Mouse (Mus musculus) kidney, postnatal 25 days (tissue): ENCODE results near the gene Ndufv3.
"Not testable (repeated sequence)": the region's sequence is repeated elsewhere in the genome, so short reads cannot be mapped to it uniquely, and the experiment has no call there.

Experiments used
- DNase-seq, 2 experiments: peaks; one replicate each; pipeline ENCODE4 v3.0.0; 2021; ENCODE audit warnings: mixed read lengths in 2 of 2

Ndufv3 gene

GRCm38 (mm10) chr17:31512593-31512992 lies 7.3 kb upstream of the Ndufv3 start:
- DNase-seq, result no peak

DNA sequence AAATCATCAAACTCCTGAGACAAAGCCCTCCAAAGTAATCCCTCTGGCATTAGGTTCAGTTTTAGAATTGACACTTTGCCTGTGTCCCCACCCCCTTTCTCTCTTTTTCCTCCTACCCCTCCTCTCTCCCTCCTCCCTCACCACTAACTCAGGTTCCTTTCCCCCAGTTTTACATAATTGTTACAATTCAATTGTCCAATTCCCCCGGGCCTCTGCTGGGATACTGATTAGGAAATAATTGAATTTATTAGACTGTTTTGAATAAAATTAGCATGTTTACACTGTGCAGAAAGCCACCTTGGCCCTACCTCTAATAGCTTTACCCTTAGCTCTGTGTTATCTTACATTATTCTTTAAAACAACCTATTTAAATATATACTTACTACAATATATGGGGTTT lies 5.2 kb upstream of the Ndufv3 start:
- no peak for DNase-seq

GRCm38 (mm10) chr17:31519344-31519945 lies 470 bp upstream of the Ndufv3 start:
- DNase-seq, result no peak

DNA sequence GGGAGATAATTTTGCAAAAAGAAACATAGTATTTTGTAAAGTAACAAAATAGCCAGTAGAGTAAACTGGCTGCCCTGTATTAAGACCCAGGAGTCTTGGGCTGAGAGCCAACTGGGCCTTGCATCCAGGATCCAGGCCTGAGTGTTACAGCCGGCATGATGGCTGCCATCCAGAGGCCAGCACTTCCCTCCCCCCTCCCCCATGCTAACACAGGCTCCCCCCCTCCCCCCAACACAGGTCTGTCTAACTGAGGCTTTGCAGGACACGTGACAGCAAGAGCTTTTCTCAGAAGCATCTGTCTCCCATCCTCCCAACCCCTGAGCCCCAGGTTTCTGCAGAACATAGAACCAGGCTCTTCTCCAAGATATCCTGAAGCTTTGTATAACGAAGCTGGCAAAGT lies 980 bp downstream of the Ndufv3 start:
- DNase-seq, result peak; percentile 87

DNA sequence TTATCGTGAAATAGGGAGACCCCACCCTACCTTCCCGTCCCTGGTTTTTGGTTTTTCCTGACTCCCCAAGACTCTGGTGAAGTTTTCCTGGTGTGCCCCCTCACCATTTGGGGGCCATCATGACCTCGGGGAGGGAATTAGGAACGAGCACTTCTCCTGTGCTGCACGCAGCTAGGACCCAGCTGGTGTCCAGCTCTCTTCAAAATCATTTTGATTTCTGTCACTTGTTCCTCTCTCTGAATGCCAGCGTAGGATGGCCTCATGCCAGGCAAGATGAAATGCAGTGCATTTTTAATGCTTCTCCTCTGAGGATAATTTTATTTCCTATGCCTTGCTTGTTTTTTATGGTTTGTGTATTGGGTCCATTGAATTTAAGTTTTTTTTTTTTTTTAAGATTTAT lies 2.0 kb downstream of the Ndufv3 start:
- no peak for DNase-seq

GRCm38 (mm10) chr17:31525114-31525513 lies 5.2 kb downstream of the Ndufv3 start:
- no peak for DNase-seq

GRCm38 (mm10) chr17:31525816-31526215 lies 5.9 kb downstream of the Ndufv3 start:
- no peak for DNase-seq

- peak; percentile 83 to 84 for DNase-seq
Measured at GRCm38 (mm10) chr17:31529314-31529713, 9.4 kb downstream of the Ndufv3 start.

DNA sequence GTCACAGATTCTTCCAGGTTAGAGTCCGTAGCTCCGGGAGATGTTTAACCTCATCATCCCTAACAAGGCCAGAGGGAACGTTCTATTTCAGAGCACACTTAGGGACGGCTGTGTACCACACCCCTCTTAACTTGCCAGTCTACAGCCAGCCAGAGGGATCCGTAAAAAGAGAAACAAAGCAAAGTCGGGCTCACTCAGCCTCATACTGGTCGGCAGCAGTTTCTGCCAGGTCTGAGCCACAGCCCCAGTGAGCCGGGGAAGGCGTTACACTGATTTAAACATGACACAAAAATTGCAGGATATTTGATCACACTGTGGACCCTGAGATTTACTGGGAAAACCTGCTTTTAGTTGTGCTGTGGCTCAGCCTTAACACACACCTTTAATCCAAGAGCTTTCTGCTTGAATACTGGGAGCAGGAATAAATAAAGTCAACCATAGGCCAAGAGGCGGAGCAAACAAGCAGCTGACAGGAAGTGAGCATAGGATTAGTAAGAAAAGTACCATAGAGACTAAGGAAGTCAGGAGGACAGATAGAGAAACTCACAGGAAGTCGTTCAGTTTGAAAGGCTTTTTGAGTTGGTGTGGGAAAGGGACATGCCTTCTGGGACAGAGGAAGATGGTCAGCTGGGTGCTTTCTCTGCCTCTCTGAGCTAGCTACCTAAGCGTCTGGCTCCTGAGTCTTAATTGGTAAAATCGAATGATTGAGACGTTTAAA lies 11.7 kb downstream of the Ndufv3 start:
- DNase-seq, result no peak

DNA sequence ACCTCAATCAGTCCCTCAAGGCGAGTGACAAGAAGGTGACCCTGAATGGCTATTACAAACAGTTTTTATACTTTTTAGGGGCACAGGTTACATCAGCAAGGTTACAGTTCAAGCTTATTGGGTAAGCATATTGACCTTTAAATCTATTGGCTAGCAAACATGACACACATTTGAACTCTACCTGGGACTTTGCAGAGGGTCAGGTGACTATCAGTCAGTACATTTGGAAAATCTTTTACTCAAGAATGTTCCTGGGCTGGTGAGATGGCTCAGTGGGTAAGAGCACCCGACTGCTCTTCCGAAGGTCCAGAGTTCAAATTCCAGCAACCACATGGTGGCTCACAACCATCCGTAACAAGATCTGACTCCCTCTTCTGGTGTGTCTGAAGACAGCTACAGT lies 12.4 kb downstream of the Ndufv3 start:
- DNase-seq, result not testable (repeated sequence)

DNA sequence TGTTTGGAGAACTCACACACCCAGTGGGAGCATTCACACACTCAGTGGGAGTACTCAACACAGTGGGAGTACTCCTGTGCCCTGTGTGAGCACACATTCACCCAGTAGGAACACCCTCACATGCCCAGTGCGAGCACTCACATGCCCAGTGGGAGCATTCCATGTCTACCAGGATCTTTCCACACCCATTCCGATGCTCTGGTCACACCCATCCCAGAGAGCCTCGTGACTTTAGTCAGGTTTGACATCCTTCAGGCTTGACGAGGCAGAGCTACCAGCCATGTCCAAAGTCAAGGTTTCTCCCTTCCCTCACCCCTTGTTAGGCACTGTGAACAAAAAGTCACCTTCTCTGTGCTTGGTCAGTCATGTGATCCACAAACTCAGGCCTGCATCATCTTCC lies 15.4 kb downstream of the Ndufv3 start:
- peak; percentile 54 to 79 for DNase-seq

DNA sequence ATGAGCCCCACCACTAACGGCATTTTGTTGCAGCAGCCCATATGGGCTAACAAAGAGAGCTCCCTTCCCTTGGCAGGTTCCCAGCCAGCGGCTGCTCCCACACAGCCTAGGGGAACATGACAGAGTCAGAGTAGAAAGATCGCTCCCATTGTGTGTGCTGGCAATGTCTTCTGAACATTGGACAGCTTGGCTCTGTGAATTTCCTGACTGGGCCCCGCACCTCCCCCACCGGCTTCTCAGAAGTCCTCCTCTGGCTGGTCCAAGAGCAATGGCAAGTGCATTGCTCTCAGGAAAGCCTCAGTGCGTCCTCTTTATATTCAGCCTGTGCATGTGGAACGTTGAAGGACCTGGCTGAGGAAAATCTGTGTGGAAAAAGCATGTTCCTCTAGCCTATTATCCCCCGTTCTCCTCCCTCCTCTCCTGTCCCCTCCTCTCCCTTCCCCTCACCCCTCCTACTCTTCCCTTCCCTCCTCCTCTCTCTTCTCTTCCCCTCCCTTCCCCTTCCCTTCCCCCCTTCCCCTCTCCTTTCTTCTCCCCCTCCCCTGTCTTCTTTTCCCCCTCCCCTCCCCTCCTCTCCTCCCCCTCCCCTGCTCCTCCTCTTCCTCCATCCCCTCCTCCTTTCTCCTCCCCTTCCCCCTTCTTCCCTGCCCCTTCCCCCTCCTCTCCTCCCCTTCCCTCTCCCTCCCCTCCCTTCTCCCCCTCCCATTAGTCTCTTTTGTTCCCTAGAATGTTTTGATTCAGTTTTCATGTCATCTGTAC lies 16.1 kb downstream of the Ndufv3 start:
- DNase-seq, result peak; percentile 77 to 88

DNA sequence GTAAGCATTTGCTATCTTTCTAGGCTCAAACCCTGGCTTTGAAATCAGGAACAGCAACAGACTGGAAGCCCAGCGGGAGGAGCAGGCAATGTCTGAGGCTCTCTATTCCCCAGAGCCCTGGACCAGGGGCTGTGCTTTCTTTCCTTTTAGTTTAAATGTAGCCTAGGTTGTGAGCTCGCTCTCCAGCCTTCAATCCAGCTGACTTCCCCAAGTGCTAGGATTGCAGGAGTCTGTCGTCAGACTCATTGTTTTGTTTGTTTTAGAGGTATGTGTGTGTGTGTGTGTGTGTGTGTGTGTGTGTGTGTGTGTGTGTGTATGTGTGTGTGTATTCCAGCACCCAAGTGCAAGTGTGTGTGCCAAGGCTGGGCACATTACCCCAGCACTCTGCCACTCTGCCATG lies 20.2 kb downstream of the Ndufv3 start:
- DNase-seq, result no peak

GRCm38 (mm10) chr17:31540809-31541459 lies 21.0 kb downstream of the Ndufv3 start:
- DNase-seq, result no peak

- DNase-seq, result peak; percentile 43 to 70
Measured at GRCm38 (mm10) chr17:31541460-31541831, 21.5 kb downstream of the Ndufv3 start.

DNA sequence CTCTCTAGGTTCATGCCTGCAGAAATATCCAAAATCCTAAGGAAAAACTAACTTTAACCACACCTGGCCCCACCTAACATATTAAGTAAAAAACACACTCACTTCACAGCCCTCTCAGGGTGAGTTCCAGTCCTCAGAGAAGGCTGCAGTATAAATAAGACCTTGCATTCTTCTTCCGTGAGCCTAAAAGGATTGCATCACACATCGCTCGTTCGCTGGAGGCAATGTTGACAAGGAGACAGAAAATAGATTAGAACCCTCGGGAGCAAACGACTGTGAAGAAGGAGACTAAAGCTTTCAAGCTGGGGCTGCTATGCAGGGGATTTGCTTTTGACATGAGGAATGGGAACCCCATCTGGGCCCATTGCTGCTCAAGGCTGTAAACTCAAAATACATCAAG lies 23.7 kb downstream of the Ndufv3 start:
- DNase-seq, result no peak

DNA sequence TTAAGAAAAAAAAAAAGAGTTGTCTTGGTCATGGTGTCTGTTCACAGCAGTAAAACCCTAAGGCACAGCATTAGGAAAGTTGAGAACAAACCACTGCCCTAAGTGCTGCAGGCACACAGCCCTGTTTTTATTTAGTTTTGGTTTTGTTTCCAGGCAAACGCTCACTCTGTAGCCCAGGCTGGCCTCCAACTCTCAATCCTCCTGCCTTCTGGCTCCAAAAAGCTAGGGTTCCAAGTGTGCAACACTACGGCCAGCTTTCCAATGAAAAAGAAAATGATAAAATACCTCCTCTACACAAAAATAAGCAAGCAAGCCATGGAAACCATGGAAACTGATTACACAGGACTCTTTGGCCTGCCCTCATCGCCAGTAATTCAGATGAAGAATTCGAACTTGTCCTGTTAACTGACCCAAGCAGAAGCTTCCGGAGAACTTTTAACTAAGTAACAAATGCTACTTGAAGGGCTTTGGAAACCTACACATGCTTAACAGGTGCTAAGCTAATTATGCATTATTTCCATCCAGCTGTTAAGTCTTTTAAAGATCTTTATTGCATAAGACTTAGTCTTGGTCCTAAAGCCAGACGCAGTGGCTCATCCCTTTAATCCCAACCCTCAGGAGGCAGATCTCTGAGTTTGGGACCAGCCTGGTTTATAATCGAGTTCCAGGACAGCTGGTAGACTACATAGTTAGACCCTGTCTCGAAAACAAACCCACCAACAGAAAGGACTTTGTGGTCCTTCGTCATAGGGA lies 26.7 kb downstream of the Ndufv3 start:
- DNase-seq, result no peak

- DNase-seq, result no peak
Measured at GRCm38 (mm10) chr17:31547974-31548373, 28.1 kb downstream of the Ndufv3 start.

DNA sequence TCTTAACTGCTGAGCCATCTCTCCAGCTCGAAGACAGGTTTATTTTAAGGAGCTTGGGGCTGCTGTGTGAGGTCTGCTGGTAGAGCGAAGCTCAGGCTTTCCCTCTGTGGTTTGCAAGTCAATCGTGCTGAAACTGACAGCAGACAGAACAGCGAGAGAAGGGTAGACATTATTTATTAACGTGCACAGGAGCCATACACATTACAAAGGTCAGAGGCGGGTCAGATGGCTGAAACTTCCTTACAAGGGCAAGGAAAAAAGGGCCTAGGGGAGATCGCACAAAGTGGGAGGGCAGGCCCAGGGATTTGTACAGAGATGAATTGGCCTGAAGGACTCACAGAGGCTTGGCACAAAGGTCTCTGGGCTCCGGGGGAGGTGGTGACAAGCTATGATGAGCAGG lies 29.5 kb downstream of the Ndufv3 start:
- DNase-seq, result peak in 1 of 2 experiments; percentile 59

DNA sequence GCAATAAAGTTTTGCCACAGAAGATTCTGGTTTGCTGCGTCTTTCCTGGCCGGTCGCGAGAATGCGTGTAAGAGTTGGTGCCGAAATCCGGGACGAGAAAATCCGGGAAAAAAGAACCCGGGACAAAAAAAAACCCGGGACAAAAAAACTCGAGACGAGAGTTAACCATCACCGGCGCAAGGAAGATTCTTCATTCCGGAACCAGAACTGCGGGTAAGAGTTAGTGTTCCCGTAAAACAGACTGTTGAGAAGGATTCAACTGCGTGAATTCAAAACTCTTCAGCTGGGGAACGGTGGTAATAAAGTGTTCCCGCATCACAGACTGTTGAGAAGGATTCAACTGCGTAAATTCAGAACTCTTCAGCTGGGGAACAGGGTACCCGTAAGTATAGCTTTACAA lies 32.7 kb downstream of the Ndufv3 start:
- not testable (repeated sequence) for DNase-seq

GRCm38 (mm10) chr17:31556253-31556652 lies 36.3 kb downstream of the Ndufv3 start:
- DNase-seq, result no peak

DNA sequence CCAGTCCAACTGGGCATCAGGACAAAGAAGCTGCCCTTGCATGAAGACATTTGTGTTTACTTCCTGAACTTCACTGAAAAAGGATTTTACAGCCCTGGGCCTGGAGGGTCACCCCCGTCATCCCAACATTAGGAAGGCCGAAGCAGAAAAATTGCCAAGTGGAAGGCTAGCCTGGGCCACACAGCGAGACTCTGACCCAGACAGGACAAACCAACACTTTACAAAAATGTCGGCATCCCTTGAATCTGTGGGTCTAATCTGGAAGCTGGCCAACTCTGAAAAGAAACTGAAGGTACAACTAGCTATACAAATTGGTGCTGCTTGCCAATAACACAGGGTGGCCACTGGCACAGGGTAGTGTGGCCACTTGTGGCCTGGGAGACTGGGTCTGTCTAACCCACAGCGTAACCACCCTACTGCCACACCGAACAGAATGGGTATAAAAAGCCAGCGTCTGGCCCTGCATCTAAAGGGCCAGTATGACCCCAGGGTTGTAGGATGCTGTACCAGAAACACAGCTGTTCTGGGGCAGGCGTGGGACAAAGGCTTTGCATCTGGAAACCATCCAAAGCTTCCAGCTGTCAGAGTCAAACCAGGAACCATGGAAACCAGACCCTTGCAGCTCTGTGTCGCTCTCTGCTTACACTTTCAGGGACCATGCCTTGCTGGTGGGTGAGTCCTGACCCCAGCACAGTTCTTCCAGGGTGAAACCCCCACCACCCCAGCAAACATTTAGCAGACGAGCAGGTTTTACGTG lies 37.4 kb downstream of the Ndufv3 start:
- peak in 1 of 2 experiments; percentile 29 for DNase-seq
